Mouse (Mus musculus) hindbrain, embryonic 11.5 days (tissue): Measurements from ENCODE around the gene Tmem119. TPM values are rescaled to one million over a fixed set of nuclear protein-coding genes. Genes with fewer than 3 reads are reported as not detected.
A peak's percentile ranks its signal among the peaks of the same experiment; 100 is the strongest.

ENCODE experiments used
- ATAC-seq: fragments of 200-750 bp; cut with Nextera tagmentation; 2 replicates; pipeline ENCODE4 v1.8.0; 2017; ENCODE audit warnings: mild to moderate bottlenecking, moderate TSS enrichment, moderate library complexity; ENCODE audit not compliant: low FRiP score
- DNase-seq: peaks from one replicate; pipeline ENCODE4 v3.0.0-alpha.2; 2015; ENCODE audit warnings: low spot score
- H3K27ac ChIP-seq: fragments of 300-500 bp; sonication (generic); 2 replicates; pipeline ENCODE4 v1.5.1; 2014; ENCODE audit warnings: mild to moderate bottlenecking, low read depth, low read length
- H3K27me3 ChIP-seq: fragments of 300-500 bp; sonication (generic); 2 replicates; pipeline ENCODE4 v1.6.1; 2014; ENCODE audit warnings: mild to moderate bottlenecking, low read length, moderate library complexity, mixed read lengths; ENCODE audit not compliant: control insufficient read depth, insufficient read depth
- H3K36me3 ChIP-seq: fragments of 300-500 bp; sonication (generic); 2 replicates; pipeline ENCODE4 v1.6.1; 2014; ENCODE audit warnings: mild to moderate bottlenecking, low read length, moderate library complexity, mixed read lengths; ENCODE audit not compliant: control insufficient read depth, insufficient read depth
- H3K4me1 ChIP-seq: fragments of 300-500 bp; sonication (generic); replicated peaks from 2 replicates; pipeline ENCODE4 v1.6.1; 2014; ENCODE audit warnings: low read length, mixed read lengths; ENCODE audit not compliant: control insufficient read depth, insufficient read depth
- H3K4me2 ChIP-seq: fragments of 300-500 bp; sonication (generic); replicated peaks from 2 replicates; pipeline ENCODE4 v1.6.1; 2014; ENCODE audit warnings: mild to moderate bottlenecking, low read depth, low read length
- H3K4me3 ChIP-seq: fragments of 300-500 bp; sonication (generic); 2 replicates; pipeline ENCODE4 v1.5.1; 2014; ENCODE audit warnings: low read depth, low read length
- H3K9ac ChIP-seq: fragments of 300-500 bp; sonication (generic); 2 replicates; pipeline ENCODE4 v1.6.1; 2014; ENCODE audit warnings: low read depth, low read length
- H3K9me3 ChIP-seq: fragments of 300-500 bp; sonication (generic); 2 replicates; pipeline ENCODE4 v1.6.1; 2016; ENCODE audit warnings: low read length; ENCODE audit not compliant: control insufficient read depth
- WGBS: fragments of 180-500 bp; shearing (Covaris S2); extraction: QIAGEN DNeasy Blood & Tissue Kit; methylation state at CpG from one replicate; pipeline ENCODE4 v1.1.7; 2014; 5-methylcytosine and 5-hydroxymethylcytosine counted together
- polyA plus RNA-seq: library from polyadenylated mRNA; unstranded; fragments of >200 nt; fragmentation: Nextera tagmentation; extraction: Ambion mirVana; gene quantifications from 2 replicates; pipeline ENCODE4 v1.2.1, GENCODE M21; 2014

Tmem119 gene
- polyA plus RNA-seq, 1 experiment from 2014 or later: 21.3 TPM

- Histone ChIP-seq H3K36me3 (no peaks in the 10 kb centered on the region), H3K27me3 (no peaks in the 10 kb centered on the region), H3K9me3 (no peaks in the 10 kb centered on the region), H3K9ac (no peak overlapping the region), H3K4me3 (no peak overlapping the region), H3K27ac (no peak overlapping the region), H3K4me1 (no peaks in the 10 kb centered on the region), H3K4me2 (no peak overlapping the region)
- no peak for ATAC-seq
- 55% methylated on average over 4 of the region's 4 CpGs for WGBS
- no peak for DNase-seq
Measured at GRCm38 (mm10) chr5:113827991-113828411, 27.7 kb upstream of the Tmem119 start.

DNA sequence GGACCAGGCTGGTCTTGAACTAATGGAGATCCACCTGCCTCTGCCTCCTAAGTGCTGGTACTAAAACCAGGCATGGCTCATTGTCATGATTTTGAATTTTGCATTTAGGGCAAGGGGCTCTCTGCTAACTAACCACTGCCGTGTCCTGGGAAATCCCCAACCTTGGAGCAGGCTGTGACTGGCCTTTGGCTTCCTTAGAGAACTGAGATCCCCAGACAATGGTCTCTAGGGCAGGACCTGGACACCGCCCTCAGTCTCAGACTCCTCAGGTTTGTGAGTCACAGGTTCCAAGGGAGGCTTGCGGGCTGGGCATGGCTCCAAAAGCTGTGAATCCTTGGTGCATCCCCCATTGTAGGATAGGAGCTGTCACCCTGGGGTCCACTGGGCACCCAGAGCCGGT is 26.3 kb upstream of the Tmem119 start:
- DNase-seq: no peak
- Histone ChIP-seq H3K4me2 (no peak overlapping the region), H3K27me3 (no peaks in the 10 kb centered on the region), H3K9ac (no peak overlapping the region), H3K9me3 (no peaks in the 10 kb centered on the region), H3K36me3 (no peaks in the 10 kb centered on the region), H3K27ac (no peak overlapping the region), H3K4me1 (no peaks in the 10 kb centered on the region), H3K4me3 (no peak overlapping the region)
- WGBS: 94% methylated on average over 4 of the region's 4 CpGs
- no peak for ATAC-seq

- WGBS: 83% methylated on average over 7 of the region's 7 CpGs
- ATAC-seq: no peak
Measured at GRCm38 (mm10) chr5:113825558-113825957, 25.2 kb upstream of the Tmem119 start.

GRCm38 (mm10) chr5:113824228-113824627 is 23.9 kb upstream of the Tmem119 start:
- ATAC-seq: no peak
- no peaks in the 10 kb centered on the region for H3K27me3 ChIP-seq
- DNase-seq: no peak
- no peak overlapping the region for H3K27ac ChIP-seq
- H3K36me3 ChIP-seq: no peaks in the 10 kb centered on the region
- no peak overlapping the region for H3K4me2 ChIP-seq
- no peaks in the 10 kb centered on the region for H3K9me3 ChIP-seq
- H3K9ac ChIP-seq: no peak overlapping the region
- no peak overlapping the region for H3K4me3 ChIP-seq
- no peaks in the 10 kb centered on the region for H3K4me1 ChIP-seq
- WGBS: 89% methylated on average over 4 of the region's 4 CpGs

More at GRCm38 (mm10) chr5:113825558-113825957, 25.2 kb upstream of the Tmem119 start:
- Histone ChIP-seq H3K9me3 (no peaks in the 10 kb centered on the region), H3K9ac (no peak overlapping the region), H3K27ac (no peak overlapping the region), H3K27me3 (no peaks in the 10 kb centered on the region), H3K36me3 (no peaks in the 10 kb centered on the region), H3K4me3 (no peak overlapping the region), H3K4me2 (no peak overlapping the region), H3K4me1 (no peaks in the 10 kb centered on the region)
- no peak for DNase-seq

GRCm38 (mm10) chr5:113818572-113818971 is 18.3 kb upstream of the Tmem119 start:
- H3K4me2 ChIP-seq: no peak overlapping the region
- no peak for DNase-seq
- H3K27me3 ChIP-seq: no peaks in the 10 kb centered on the region
- H3K9me3 ChIP-seq: no peaks in the 10 kb centered on the region
- H3K4me3 ChIP-seq: no peak overlapping the region
- H3K36me3 ChIP-seq: no peaks in the 10 kb centered on the region
- ATAC-seq: no peak
- WGBS: 64% methylated on average over 14 of the region's 14 CpGs
- no peak overlapping the region for H3K27ac ChIP-seq
- no peak overlapping the region for H3K9ac ChIP-seq
- no peaks in the 10 kb centered on the region for H3K4me1 ChIP-seq

- H3K27ac ChIP-seq: no peak overlapping the region
Measured at GRCm38 (mm10) chr5:113815638-113816152, 15.4 kb upstream of the Tmem119 start.

GRCm38 (mm10) chr5:113815041-113815389 is 14.7 kb upstream of the Tmem119 start:
- no peaks in the 10 kb centered on the region for H3K4me1 ChIP-seq
- 47% methylated on average over 11 of the region's 11 CpGs for WGBS
- DNase-seq (no peak), ATAC-seq (no peak)
- H3K4me3 ChIP-seq: no peak overlapping the region
- H3K4me2 ChIP-seq: no peak overlapping the region
- no peaks in the 10 kb centered on the region for H3K36me3 ChIP-seq
- no peaks in the 10 kb centered on the region for H3K27me3 ChIP-seq
- no peak overlapping the region for H3K27ac ChIP-seq
- no peaks in the 10 kb centered on the region for H3K9me3 ChIP-seq
- H3K9ac ChIP-seq: no peak overlapping the region

More at GRCm38 (mm10) chr5:113815638-113816152, 15.4 kb upstream of the Tmem119 start:
- Histone ChIP-seq H3K36me3 (no peaks in the 10 kb centered on the region), H3K9ac (no peak overlapping the region), H3K27me3 (no peaks in the 10 kb centered on the region), H3K4me3 (no peak overlapping the region), H3K4me1 (no peaks in the 10 kb centered on the region), H3K9me3 (no peaks in the 10 kb centered on the region), H3K4me2 (no peak overlapping the region)
- ATAC-seq (no peak), DNase-seq (peak; percentile 93)
- 13% methylated on average over 15 of the region's 15 CpGs for WGBS

DNA sequence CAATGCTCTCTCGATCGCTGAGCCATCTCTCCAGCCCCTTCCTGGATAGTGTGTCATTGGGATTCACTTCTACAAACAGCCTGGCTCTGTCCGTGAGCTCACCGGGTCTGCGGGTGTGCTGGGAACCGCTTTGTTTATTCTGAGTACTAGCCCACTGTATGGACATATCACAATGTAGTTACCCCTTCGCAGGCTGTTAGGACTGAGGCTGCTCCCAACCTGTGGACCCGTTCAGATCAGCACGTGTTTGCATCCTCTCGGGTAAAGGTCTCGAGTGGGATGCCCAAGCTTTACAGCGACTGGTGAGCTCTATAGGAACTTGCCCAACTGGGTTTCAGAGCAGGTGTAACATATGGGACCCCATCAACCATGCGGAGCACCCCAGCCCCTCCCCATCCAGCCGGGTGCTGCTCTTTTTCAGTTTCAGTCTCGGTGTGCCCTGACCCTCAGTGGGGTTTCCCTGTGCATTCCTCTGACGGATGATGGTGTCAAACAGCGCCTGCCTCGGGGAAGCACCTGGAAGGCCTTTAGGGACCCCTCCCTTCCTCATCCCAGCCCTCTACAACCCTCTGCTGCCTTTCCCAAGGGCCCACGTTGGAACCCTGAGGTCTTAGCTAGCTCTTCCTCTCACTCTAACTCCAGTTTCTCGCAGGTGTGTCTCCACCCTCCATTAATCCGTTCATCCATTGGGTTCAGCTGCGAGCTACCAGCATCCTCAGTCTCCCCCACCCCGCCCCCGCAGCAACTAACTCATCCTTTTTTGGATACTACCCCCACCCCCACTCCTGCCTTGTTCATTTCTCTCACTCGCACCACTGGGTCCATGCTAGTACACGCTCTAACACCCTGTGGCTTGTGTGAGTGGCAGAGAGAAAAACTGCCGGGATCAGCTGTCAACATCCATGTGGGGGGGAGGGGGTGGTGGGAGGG is 14.1 kb upstream of the Tmem119 start:
- Histone ChIP-seq H3K36me3 (no peaks in the 10 kb centered on the region), H3K4me1 (no peaks in the 10 kb centered on the region), H3K27me3 (no peaks in the 10 kb centered on the region), H3K4me2 (no peak overlapping the region), H3K27ac (no peak overlapping the region), H3K9ac (no peak overlapping the region), H3K4me3 (no peak overlapping the region), H3K9me3 (no peaks in the 10 kb centered on the region)
- no peak for DNase-seq
- ATAC-seq: no peak
- WGBS: 36% methylated on average over 27 of the region's 27 CpGs

GRCm38 (mm10) chr5:113813608-113814007 is 13.3 kb upstream of the Tmem119 start:
- Histone ChIP-seq H3K27ac (no peak overlapping the region), H3K9me3 (no peaks in the 10 kb centered on the region), H3K9ac (no peak overlapping the region), H3K4me1 (no peaks in the 10 kb centered on the region), H3K4me2 (no peak overlapping the region), H3K4me3 (no peak overlapping the region), H3K36me3 (no peaks in the 10 kb centered on the region), H3K27me3 (no peaks in the 10 kb centered on the region)
- ATAC-seq (no peak), DNase-seq (no peak)
- 25% methylated on average over 9 of the region's 9 CpGs for WGBS
